Mouse (Mus musculus) adrenal gland (tissue): ENCODE data around the gene Mms19.

Experiments used
- intact Hi-C: fragments of 180-260 bp; cut with DNase I; formaldehyde crosslinking; loops from one replicate; pipeline ENCODE4 v1.15.1; 2025
- long read RNA-seq, 2 experiments: library from polyadenylated mRNA; unstranded; transcript quantifications; one replicate each; pipeline ENCODE4 v2.0.0; 2020; ENCODE audit warnings: borderline replicate concordance in 1 of 2; ENCODE audit not compliant: insufficient replicate concordance in 1 of 2

Gene Mms19
- long read RNA-seq, experiment 1, partial matches to known transcripts: 5 of 5 reads
- long read RNA-seq, experiment 1, other reads (novel, unspliced or antisense): 0 of 5 reads
- long read RNA-seq, experiment 2, partial matches to known transcripts: 4 of 6 reads
- long read RNA-seq, experiment 2, other reads (novel, unspliced or antisense): 2 of 6 reads

DNA sequence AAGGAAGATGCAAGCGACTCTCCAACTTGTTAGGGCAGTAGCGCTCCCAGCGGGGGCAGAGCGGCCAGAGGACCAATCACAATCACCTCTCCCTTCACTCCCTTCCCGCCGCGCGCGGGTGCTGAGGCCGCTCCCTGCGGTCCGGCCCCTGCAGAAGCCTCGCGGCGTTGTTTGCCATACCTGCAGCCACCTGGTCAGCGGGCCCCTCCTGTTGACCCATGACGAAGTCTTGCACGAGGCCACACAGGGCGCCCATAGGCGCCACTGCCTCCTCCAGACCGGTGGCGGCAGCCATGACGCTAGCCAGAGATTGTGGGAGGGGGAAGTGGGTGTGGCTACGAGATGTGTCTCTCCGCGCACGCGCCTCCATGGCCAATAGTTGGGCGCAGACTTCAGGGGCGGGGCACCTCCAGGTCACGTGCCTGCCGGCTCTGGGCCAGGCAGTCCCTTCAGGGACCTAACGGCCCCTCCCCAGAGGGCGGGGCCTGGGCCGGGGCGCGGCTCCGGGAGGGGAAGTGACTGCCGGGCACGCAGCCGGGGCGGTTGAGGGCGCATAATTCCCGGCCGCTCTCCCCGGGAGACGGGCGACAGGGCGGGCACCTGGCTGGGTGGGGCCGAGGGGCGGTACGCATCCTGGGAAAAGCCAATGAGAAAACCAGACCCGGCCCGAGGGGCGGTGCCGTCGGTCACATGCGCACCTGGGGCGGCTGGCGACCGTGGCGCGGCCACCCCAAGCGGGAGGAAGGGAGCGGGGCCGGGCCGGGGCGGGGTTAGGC, at the start of gene Mms19:
Gene Mms19, minus strand, starts transcription at position 339 of the 776 bp plus-strand sequence.
- intact Hi-C loops: loop anchor here (2.0 kb wide), 1 partner anchor 46 kb away; no protein-coding TSS in a partner anchor

DNA sequence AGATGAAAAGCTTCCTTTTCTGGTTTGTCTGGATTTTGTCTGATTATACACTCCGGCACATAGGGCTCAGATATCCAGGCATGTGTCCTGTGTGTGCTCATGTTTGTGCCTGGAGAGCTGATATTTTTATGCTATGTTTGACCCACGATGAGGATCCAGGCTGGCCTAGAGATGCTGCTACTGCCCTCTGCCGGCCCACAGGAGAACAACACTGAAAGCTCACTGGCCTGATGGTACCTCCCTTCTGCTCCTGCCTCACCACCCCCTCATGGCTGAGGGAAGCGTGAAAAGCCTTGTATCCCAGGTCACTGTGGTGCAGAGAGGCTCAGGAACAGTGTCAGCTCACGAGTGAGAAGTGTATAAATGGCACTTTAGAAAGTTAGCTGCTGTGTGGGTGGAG, 45.2 kb upstream of the Mms19 start:
- intact Hi-C loops: loop anchor here (2.0 kb wide), 1 partner anchor 45 kb away; the partner anchor contains the start of genes Mms19 and Ubtd1

DNA sequence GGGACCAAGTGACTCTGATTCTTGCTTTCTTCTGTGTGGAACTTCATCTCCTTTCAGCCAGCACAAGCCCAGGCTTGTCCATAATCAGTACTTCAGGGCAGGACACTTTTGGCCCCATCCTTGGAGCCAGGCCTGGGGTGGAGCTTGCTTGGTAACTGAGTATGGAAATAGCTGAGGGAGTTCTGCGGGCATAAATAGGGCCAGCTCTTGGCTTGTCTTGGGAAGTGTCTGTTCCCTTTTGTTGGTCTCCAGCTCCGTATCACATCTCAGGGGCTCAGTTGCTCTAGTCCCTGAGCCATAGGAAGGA, 41.5 kb upstream of the Mms19 start:
- intact Hi-C loops: no loop called here

- intact Hi-C loops: no loop called here
Observed at GRCm38 (mm10) chr19:42021681-42022541, 41.0 kb upstream of the Mms19 start.

DNA sequence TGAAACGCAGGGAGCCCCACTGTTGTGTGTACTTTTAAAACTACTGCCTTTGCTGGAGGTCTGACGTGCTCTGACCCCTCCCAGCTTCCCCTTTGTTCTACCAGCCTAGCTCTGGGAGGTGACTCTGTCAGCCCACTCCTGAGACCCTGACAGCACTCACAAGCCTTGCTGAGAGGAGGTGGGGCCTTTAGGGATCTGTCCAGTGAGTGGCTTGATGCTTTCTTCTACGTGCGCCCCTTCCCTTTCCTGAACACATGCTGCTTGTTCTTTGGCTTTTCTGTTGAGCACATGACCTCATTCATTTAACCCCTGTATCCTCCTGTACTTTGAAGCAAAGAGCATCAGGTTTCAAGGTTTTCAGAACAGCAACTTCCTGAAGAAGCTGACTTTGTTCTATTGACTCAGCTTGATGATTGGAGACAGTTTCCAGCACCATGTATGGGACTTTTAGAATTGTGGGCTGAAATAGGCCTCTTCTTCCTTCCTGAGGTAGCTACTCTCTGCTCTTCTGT, 38.1 kb upstream of the Mms19 start:
- intact Hi-C loops: no loop called here

GRCm38 (mm10) chr19:42017399-42018247, 36.7 kb upstream of the Mms19 start:
- intact Hi-C loops: no loop called here

- intact Hi-C loops: no loop called here
Observed at GRCm38 (mm10) chr19:42016840-42017239, 35.9 kb upstream of the Mms19 start.

GRCm38 (mm10) chr19:42016251-42016650, 35.3 kb upstream of the Mms19 start:
- intact Hi-C loops: no loop called here

DNA sequence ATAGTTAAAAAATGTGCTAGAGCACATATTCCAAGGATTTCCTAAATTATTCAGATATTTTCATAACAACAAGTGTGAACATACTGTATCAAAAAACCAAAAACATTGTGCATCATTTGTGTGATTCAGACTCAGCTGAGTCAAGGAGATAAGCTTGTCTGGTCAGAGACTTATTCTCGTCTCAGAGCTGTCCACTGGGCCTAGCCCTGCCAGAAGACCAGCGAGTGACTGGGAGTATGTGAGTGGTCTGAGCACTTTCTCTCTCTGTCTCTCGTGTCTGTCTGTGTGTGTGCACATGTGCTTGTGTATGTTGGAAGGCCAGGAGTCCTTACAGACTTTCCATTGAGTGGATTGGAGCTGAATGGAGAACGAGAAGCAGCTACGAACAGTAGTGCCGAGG, 34.0 kb upstream of the Mms19 start:
- intact Hi-C loops: no loop called here

GRCm38 (mm10) chr19:42014231-42014825, 33.4 kb upstream of the Mms19 start:
- intact Hi-C loops: no loop called here

DNA sequence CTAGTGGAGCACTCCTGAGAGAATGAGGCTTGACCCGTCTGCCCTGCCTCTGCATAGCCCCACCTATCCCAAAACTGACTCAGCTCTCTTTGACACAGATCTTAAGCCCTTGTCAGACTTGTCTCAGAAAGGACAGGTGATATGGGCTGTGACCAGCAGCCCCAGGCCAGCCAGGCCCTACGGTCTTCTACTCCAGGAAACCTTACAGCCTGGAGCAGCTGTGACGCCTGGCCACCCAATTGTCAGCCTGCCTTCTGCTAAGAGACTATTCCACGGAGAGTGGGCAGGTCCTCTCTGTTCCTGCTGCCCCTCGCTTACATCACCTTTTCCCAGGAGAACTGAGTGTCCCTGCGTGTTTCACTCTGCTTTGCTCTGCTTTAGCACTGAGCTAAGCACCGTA, 30.2 kb upstream of the Mms19 start:
- intact Hi-C loops: no loop called here

DNA sequence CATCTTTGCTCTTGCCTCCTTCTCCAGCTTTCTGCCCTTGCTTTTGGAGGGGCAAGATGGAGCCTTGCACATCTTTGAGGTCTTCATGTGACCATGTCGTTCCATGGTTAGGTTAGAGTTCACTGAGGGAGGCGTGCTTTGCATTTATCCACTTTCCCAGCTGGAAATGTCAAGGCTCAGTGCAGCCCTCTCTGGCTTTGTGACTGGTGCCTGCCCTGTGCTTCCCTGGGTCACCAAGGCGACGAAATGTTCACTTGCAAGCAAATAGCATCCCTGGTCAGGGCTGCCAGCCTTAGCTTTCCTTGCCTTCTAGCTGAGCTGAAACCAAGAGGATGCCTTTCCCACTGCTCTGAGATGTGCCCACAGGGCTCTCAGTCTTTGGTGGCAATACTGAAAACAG, 29.5 kb upstream of the Mms19 start:
- intact Hi-C loops: no loop called here

DNA sequence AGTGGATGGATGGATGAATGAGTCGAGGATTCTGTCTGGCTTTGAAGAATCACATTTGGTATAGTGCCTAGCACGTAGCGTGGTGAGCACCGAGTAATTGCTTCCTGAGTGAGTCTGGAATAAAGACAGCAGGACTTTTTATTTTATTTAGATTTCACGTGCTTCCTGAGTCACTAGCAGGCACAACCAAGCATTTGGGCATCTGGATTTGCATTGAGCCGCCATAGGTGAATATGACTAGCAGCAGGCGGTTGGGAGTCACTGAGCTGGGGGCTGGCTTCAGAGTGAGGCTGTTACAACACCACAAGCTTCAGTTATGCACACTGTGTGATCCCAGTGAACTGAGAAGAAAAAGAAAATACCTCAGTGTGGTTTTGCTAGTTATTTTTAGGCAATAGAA, 28.1 kb upstream of the Mms19 start:
- intact Hi-C loops: no loop called here

DNA sequence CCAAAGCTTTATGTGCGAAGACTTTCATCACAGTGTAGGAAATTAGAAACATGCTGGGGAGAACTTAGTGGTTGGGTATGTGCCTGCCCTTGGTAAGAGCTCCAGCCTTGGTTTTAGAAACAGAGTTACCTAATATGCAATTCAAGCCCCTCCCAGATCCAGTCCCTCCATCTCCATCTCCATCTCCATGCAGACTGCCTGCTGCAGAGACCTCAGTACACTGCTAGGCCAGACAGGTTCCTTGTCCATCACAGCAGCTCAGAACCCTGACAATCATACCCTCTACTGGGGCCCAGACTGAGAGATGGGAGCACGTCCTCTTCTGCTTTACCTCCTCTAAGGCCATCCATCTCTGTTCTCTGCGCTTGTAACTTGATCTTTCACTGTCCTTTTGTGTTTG, 27.6 kb upstream of the Mms19 start:
- intact Hi-C loops: no loop called here

DNA sequence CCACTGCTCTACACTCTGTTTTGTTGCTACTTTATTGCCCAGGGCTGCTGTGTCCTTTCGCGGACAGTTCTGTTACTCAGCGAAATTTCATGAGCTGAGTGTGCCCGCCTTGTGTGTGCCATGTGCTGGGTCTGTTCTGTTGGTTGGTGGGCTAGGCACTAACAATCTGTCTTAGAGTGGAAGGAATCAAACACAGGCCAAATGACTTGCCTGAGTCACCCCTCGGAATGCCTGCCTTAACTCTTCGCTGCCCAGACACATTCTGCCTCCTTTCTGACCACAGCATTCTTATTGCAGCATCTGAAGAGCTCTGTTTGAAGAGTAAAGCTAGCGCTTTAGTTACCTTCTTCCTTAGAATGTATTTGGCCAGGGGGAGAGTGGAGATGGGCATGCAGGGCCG, 25.6 kb upstream of the Mms19 start:
- intact Hi-C loops: no loop called here

DNA sequence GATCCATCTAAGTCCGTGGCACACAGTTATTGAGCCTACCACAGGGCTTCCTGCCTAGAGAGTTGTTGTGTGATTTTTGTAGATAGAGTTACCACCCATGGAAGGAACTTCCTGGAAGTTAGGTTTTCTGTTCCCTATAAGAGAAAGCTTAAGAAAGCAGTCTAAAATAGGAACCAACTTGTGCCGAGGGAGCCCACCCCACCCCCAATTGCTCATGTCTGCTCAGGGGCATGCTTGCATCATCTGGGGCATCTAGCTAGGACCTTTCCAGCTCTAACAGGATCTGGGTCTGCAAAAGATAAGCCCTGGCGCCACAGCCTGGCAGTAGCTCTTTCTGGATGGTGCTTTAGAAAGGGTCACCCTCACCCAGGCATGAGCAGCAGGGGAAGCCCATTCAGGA, 24.7 kb upstream of the Mms19 start:
- intact Hi-C loops: no loop called here

GRCm38 (mm10) chr19:42004258-42004657, 23.3 kb upstream of the Mms19 start:
- intact Hi-C loops: no loop called here

GRCm38 (mm10) chr19:42001253-42001980, 20.5 kb upstream of the Mms19 start:
- intact Hi-C loops: no loop called here

DNA sequence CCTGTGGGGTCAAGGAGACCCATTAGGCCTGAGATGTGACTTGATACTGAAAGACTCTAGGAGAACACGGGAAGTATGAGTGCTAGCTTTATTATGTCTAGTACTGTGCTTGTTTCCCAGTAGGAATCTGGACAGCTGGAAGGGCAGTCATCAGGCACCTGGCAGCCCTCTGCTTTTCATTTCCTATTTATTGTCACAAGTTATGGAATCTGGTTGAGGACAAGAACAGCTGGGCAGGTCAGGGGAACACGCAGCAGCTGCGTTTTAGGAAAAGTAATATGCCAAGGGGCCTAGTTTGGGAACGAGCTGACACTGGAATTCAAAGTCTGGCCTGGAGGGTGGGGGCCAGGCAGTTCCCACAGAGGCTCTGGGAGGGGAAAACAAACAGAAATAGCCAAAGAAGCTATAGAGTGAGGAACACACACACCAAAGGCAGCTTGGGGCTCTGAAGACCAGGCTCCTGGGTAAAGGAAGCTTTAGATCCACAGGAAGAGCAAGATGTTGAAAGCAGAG, 19.5 kb upstream of the Mms19 start:
- intact Hi-C loops: no loop called here
